Mouse (Mus musculus): ENCODE results near the gene Olfr1287.

Olfr1287 gene

GRCm38 (mm10) chr2:111448842-111449241 lies at the start of gene Olfr1287:
Olfr1287 (plus strand) TSS chr2:111449142.
- no peak for DNase-seq

GRCm38 (mm10) chr2:111422931-111423330 lies 26.0 kb upstream of the Olfr1287 start, which contains the start of gene Olfr1286:
Olfr1286 (minus strand) TSS chr2:111423115.
- no peak for DNase-seq

- DNase-seq = no peak
Observed at GRCm38 (mm10) chr2:111473801-111474200, 24.9 kb downstream of the Olfr1287 start, which contains the start of gene Olfr1288. Olfr1288 (plus strand) TSS chr2:111474101.

GRCm38 (mm10) chr2:111480519-111480918 lies 31.6 kb downstream of the Olfr1287 start, which contains the start of gene Olfr1289:
Olfr1289 (plus strand) TSS chr2:111480819.
- DNase-seq = no peak

- no peak for DNase-seq
Observed at GRCm38 (mm10) chr2:111493729-111494128, 44.8 kb downstream of the Olfr1287 start, which contains the start of gene Olfr1290. Olfr1290 (minus strand) TSS chr2:111493829.

GRCm38 (mm10) chr2:111496880-111497279 lies 47.9 kb downstream of the Olfr1287 start, which contains the start of gene Olfr1291-ps1:
Olfr1291-ps1 (plus strand) TSS chr2:111497180.
- DNase-seq = no peak

Measured in cerebellum, adult 11-12 months (tissue).